Mouse (Mus musculus): ENCODE measurements at regions not wholly inside any gene's neighbourhood (a gene's known extent, or its start where the extent isn't known, plus 50 kb on each side); places are given as distances from the start of the nearest gene placed in this dataset.

GRCm38 (mm10) chr13:83307696-83308095, 196.1 kb upstream of the Mef2c start:
- TF ChIP-seq POLR2A (IDR thresholded peaks at IDR 0.05; ENCODE audit: insufficient read depth, low read depth, low read length), result no peak
- TF ChIP-seq CTCF (IDR thresholded peaks at IDR 0.05; ENCODE audit: insufficient read depth, low read depth, low read length), result no peak

Measured in olfactory bulb, adult 2 months (tissue).